Mouse (Mus musculus): ENCODE results near the gene Ntsr2.
"Not testable (repeated sequence)": the region's sequence is repeated elsewhere in the genome, so short reads cannot be mapped to it uniquely, and the experiment has no call there.

The Ntsr2 gene

DNA sequence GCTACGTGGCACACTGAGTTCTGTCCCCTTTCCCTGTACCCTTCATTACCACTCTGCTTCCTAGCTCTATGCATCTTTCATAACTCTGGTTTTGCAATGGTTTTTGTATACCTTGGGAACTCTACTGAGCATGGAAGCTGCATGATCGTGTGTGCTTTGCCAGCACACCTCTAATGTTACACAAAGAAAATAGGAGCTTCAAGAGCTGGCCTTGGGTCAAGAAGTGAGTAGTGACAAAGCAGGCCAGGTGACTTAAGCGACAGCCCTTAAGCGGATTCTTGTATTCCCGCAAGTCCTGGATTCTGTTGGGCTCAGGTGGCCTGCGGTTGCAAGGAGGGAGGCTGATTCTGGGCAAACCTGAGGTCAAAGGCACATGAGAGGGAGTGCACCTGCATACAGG lies 4.9 kb upstream of the Ntsr2 start:
- no peak for DNase-seq (ENCODE audit: low spot score)

DNA sequence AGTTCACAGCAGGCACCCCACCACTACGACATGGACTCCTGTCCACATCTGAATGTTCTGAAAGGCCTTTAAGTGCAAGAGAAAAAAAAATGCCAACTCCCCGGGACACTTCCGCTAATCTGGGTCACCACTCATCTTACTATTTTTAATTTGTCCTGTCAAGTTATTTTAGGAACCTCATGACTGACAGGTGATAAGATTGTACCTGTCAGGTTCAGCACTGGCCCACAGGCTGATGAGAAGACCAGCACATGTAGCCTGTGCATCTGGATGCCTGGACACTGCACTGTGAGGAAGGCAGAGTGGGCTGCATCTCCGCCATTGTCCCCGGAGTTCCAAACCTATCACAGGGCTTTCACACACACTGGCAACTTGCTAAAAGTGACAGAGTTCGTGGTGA lies 3.4 kb upstream of the Ntsr2 start:
- DNase-seq (ENCODE audit: low spot score) = no peak

- no peak for DNase-seq (ENCODE audit: low spot score)
Measured at GRCm38 (mm10) chr12:16655604-16656003, 2.4 kb downstream of the Ntsr2 start.

GRCm38 (mm10) chr12:16656906-16657875 lies 4.0 kb downstream of the Ntsr2 start:
- no peak for DNase-seq (ENCODE audit: low spot score)

DNA sequence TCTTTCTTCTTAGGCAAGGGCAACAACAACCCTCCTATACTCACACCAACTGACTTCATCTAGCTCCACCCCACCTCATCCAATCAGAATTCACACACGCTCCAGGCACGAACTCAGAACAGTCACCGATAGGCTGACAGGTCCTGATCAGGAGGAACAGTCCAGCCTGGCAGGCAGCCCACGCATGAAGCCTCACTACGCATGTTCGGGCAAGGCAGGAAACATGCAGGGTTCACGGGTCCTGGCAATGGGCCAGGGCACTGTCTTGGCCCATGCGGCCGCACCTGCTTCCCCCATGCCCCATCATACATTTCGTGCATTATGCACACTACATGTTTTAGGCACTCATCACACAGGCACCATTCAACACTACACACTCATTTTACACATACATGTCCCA lies 8.3 kb downstream of the Ntsr2 start:
- DNase-seq (ENCODE audit: low spot score) = no peak

- DNase-seq (ENCODE audit: low spot score) = no peak
Measured at GRCm38 (mm10) chr12:16661936-16662335, 8.8 kb downstream of the Ntsr2 start.

DNA sequence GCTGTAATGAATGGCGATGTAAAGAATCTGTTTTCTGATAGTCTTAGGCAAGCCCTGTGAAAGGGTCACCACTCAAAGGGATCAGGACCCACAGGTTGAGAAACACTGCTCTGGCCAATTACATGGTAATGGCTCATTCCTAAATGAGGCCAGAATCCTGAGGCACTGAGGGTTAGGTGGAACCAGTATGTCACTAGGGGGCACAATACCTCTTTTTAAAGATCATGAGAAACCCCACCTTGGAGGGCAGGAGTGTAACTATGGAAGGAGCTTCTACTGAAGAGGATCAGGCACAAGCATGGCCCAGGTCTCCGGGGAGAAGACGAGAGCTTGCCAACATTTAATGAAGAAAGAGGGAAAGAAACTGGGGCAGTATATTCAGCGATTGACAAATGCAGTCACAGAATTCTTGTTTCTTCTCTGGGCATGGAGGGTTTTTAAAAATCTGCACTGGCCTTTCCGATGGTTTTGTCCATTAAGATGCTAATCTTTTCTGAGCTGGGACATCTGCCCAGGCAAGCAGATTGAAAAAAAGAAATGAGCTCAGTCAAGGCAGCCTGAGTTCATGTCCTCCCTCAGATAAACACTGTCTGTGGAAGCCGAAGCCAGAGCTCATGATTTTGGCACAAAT lies 9.9 kb downstream of the Ntsr2 start:
- DNase-seq (ENCODE audit: low spot score) = no peak

DNA sequence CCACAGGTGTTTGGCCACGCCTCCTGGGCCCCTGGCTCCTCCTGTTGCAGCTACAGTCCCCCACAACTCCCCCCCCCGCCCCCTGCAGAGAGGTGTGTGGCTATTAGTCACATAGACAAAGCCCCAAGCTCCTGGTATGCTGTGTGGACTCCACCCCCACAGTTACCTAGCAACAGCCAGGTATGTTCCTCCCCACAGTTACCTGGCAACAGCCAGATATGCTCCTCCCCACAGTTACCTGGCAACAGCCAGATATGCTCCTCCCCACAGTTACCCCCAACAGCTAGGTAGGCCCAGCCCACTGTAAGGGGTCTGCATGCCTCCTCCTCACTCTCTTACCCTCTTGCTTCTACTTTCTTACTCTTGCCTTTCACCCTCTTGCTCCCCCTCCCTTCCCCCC lies 11.8 kb downstream of the Ntsr2 start:
- DNase-seq (ENCODE audit: low spot score) = peak; percentile 27

DNA sequence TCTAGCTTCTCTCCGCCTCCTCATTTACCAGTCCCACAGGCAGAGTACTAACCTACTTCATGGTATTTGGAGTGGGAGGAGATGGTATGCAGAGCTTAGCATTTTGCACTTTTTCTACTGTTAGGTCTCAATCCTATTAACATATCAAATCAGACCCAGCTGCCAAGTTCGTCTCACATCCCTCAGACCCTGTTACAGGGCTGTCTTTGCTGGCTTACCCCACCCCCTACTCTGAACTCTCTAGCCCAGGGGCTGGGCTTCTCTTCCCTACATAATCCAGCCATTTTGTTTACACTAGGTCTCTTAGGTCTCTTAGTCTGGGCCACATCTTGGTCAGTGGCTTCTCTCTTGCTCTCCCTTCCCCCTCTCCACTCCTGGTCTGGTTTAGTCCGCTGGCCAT lies 16.0 kb downstream of the Ntsr2 start:
- no peak for DNase-seq (ENCODE audit: low spot score)

DNA sequence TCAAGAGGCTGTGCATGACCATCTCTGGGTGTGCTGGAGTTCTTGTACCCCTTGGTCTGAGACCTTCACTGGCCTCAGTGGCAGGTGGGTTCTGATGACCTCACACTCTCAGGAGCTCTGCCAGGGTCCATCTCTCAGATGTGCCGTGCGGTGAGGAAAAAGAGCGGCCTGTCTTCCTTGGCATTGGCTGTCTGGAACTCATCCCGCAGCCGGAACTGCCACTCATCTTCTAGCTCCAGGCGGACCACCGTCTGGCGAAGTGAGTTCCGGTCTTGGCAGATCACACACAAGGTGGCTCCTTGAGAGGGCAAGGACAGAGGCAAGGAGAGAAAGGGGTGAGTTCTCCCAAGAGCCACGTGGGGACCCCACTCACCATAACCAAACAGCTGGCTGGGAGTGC lies 19.1 kb downstream of the Ntsr2 start:
- DNase-seq (ENCODE audit: low spot score) = no peak

GRCm38 (mm10) chr12:16690631-16691030 lies 37.4 kb downstream of the Ntsr2 start:
- DNase-seq (ENCODE audit: low spot score) = no peak

DNA sequence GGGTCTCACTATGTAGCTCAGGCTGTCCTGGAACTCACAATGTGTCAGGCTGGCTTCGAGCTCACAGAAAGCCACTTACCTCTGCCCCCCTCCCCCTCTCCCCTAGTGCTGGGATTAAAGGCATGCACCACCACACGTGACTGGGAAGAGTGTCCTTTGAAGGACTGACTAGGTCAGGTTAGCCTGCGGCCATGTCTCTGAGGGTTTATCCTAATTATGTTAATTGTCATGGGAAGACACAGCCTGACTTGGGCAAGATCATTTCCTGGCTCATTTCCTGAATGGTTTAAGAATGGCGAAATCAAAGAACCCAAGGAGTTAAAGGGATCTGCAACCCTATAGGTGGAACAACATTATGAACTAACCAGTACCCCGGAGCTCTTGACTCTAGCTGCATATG lies 41.6 kb downstream of the Ntsr2 start:
- no peak for DNase-seq (ENCODE audit: low spot score)

DNA sequence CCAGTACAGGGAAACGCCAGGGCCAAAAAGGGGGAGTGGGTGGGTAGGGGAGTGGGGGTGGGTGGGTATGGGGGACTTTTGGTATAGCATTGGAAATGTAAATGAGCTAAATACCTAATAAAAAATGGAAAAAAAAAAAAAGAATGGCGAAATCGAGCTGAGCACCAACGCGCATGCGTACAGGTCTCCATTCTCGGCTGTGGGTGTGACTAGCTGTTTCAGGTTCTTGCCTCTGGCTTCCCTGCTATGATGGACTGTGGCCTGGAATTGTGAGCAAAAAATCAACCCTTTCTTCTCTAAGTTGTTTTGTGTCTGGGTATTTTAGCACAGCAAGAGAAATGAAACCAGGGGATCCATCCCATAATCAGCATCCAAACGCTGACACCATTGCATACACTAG lies 42.1 kb downstream of the Ntsr2 start:
- not testable (repeated sequence) for DNase-seq (ENCODE audit: low spot score)

DNA sequence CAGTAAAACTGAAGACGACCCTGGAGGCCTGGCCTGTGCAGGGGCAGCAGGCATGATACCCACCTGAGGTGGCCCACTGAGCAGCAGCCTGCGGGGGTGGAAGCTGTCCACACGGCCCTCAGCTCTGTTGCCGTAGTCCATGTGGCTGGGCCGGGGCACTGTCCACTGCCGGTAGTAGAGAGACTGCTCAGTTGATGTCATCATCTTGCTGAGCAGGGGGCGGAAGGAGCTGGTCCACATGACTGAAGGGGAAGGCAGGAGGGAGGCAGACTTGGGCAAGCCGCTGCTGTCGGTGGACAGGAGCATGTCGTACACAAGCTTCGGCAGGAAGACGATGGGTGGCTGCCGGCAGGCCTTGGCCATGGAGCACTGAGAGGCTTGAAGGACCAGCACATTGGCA lies 43.0 kb downstream of the Ntsr2 start:
- DNase-seq (ENCODE audit: low spot score) = no peak

DNA sequence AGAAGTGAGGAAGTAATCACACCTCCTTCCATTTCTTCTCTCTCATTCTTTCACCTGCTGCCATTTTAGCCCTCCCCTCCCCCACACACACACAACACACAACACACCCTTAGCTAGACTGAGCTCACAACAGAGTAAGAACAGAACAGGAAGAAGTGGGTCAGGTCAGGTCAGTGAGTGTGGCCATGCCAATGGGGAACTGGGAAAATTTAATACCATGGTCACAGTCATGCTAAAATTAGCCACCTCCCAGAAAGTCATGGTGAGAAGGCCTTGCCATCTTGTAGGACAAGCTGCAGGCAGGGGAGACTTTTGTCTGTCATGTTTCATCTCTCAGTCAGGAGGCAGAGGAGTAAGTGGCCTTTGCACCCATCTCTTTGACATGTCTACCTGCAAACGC lies 45.5 kb downstream of the Ntsr2 start:
- DNase-seq (ENCODE audit: low spot score) = no peak

All from testis, postnatal 14 days (tissue).